Mouse (Mus musculus) kidney, embryonic 14.5 days (tissue): ENCODE results near the gene Slc7a7. TPM values are rescaled to one million over a fixed set of nuclear protein-coding genes. Genes with fewer than 3 reads are reported as not detected.

ENCODE experiments used
- ATAC-seq: fragments of 200-750 bp; cut with Nextera tagmentation; 2 replicates; pipeline ENCODE4 v1.8.0; 2017; ENCODE audit warnings: moderate number of reproducible peaks, mild to moderate bottlenecking, moderate TSS enrichment, moderate library complexity; ENCODE audit not compliant: low FRiP score, low TSS enrichment
- H3K27ac ChIP-seq: fragments of 300-500 bp; sonication (generic); 2 replicates; pipeline ENCODE4 v1.5.1; 2014; ENCODE audit warnings: low read depth, mild to moderate bottlenecking, low read length, moderate library complexity, mixed read lengths
- H3K27me3 ChIP-seq: fragments of 300-500 bp; sonication (generic); 2 replicates; pipeline ENCODE4 v1.6.1; 2014; ENCODE audit warnings: mild to moderate bottlenecking, low read length; ENCODE audit not compliant: control insufficient read depth, insufficient read depth
- H3K36me3 ChIP-seq: fragments of 300-500 bp; sonication (generic); 2 replicates; pipeline ENCODE4 v1.6.1; 2014; ENCODE audit warnings: low read length, mixed read lengths; ENCODE audit not compliant: control insufficient read depth, insufficient read depth
- H3K4me1 ChIP-seq: fragments of 300-500 bp; sonication (generic); 2 replicates; pipeline ENCODE4 v1.6.1; 2014; ENCODE audit warnings: low read length, mixed read lengths; ENCODE audit not compliant: control insufficient read depth, insufficient read depth
- H3K4me2 ChIP-seq: fragments of 300-500 bp; sonication (generic); replicated peaks from 2 replicates; pipeline ENCODE4 v1.6.1; 2014; ENCODE audit warnings: low read depth, mild to moderate bottlenecking, low read length
- H3K4me3 ChIP-seq: fragments of 300-500 bp; sonication (generic); 2 replicates; pipeline ENCODE4 v1.5.1; 2014; ENCODE audit warnings: mild to moderate bottlenecking, low read length
- H3K9ac ChIP-seq: fragments of 300-500 bp; sonication (generic); 2 replicates; pipeline ENCODE4 v1.6.1; 2014; ENCODE audit warnings: low read depth, mild to moderate bottlenecking, low read length, moderate library complexity
- H3K9me3 ChIP-seq: fragments of 300-500 bp; sonication (generic); 2 replicates; pipeline ENCODE4 v1.6.1; 2016; ENCODE audit warnings: low read length; ENCODE audit not compliant: control insufficient read depth
- WGBS: fragments of 180-500 bp; shearing (Covaris S2); extraction: QIAGEN DNeasy Blood & Tissue Kit; methylation state at CpG from one replicate; pipeline ENCODE4 v1.1.7; 2014; 5-methylcytosine and 5-hydroxymethylcytosine counted together
- polyA plus RNA-seq: library from polyadenylated mRNA; unstranded; fragments of >200 nt; fragmentation: Nextera tagmentation; extraction: Ambion mirVana; gene quantifications from 2 replicates; pipeline ENCODE4 v1.2.1, GENCODE M21; 2014

The Slc7a7 gene
- polyA plus RNA-seq, 1 experiment from 2014 or later = 9.6 TPM

DNA sequence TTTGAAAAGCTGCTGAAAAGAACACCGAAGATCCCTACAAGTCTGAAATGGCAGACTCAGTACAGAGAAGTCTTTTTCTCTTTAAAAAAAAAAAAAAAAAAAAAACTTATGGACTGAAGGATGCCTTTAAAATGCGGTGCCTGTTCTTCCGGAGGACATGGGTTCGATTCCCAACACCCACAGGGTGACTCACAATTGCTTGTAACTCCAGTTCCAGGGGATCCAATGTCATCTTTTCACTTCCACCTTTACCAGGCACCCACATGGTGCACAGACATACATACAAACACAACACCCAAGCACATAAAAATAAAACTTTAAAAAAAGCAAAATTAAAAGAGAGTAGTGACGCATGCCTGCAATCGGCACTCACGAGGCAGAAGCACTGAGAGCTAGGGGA is 10.1 kb upstream of the Slc7a7 start:
- 94% methylated on average over 7 of the region's 7 CpGs for WGBS
- peaks cover 16% of the 10 kb centered on the region for H3K36me3 ChIP-seq
- peaks cover 28% of the 10 kb centered on the region for H3K4me1 ChIP-seq
- no peaks in the 10 kb centered on the region for H3K9me3 ChIP-seq
- peak overlapping the region; percentile 72; the same call in 1 of the 2 replicates for H3K9ac ChIP-seq
- no peaks in the 10 kb centered on the region for H3K27me3 ChIP-seq
- H3K4me2 ChIP-seq = peak overlapping the region; percentile 54
- no peak for ATAC-seq
- peak overlapping the region; percentile 67; the same call in 1 of the 2 replicates for H3K4me3 ChIP-seq
- H3K27ac ChIP-seq = no peak overlapping the region

GRCm38 (mm10) chr14:54426689-54427398 is 9.3 kb upstream of the Slc7a7 start, which contains the start of gene Mrpl52:
Mrpl52 (plus strand) TSS chr14:54426909.
- H3K9ac ChIP-seq = peak within 1 kb of the TSS; percentile 72
- peak within 1 kb of the TSS; percentile 85 for H3K27ac ChIP-seq
- H3K36me3 ChIP-seq = peaks cover 16% of the 10 kb centered on the region
- H3K4me2 ChIP-seq = peak within 1 kb of the TSS; percentile 54
- no peaks in the 10 kb centered on the region for H3K27me3 ChIP-seq
- peaks cover 26% of the 10 kb centered on the region for H3K4me1 ChIP-seq
- peak; percentile 75 for ATAC-seq
- peak within 1 kb of the TSS; percentile 67 for H3K4me3 ChIP-seq
- H3K9me3 ChIP-seq = no peaks in the 10 kb centered on the region
- under 1% methylated on average over 47 of the region's 48 CpGs for WGBS

DNA sequence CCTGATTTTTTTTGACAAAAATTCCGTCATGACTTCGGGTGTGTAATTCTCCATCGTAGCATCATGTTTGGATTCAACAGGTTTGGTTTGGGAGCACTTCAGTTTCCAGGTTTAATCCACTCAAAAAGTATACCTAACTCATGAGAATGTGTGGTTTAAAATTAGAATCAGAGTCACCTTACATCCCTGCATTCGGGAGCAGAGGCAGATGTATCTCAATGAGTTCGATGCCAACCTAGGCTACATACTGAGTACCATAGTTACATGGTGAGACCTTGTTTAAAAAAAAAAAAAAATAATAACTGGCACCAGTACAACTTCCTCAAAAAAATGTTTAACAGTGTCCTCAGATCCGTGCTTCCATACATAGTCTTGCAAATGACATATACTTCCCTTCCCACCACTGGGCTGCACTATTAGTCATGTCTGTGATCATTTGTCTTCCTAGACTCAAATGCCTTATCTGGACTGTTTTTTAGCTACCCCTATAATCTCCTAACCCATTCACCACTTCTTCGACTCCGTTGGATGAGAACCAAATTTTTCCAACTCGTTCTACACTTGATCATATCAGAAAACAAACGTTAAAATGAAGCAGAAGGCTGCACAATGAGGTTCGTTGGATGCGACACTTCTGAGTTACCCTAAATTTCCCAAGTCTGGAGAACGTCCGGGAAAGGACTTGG is 8.6 kb upstream of the Slc7a7 start:
- Histone ChIP-seq H3K27me3 (no peaks in the 10 kb centered on the region), H3K27ac (peak overlapping the region; percentile 85), H3K9me3 (no peaks in the 10 kb centered on the region), H3K4me1 (peaks cover 26% of the 10 kb centered on the region), H3K9ac (peak overlapping the region; percentile 72), H3K4me2 (peak overlapping the region; percentile 54), H3K4me3 (peak overlapping the region; percentile 67), H3K36me3 (peaks cover 16% of the 10 kb centered on the region)
- WGBS = 32% methylated on average over 14 of the region's 14 CpGs
- ATAC-seq = no peak

GRCm38 (mm10) chr14:54425540-54425939 is 8.0 kb upstream of the Slc7a7 start:
- H3K27ac ChIP-seq = no peak overlapping the region

DNA sequence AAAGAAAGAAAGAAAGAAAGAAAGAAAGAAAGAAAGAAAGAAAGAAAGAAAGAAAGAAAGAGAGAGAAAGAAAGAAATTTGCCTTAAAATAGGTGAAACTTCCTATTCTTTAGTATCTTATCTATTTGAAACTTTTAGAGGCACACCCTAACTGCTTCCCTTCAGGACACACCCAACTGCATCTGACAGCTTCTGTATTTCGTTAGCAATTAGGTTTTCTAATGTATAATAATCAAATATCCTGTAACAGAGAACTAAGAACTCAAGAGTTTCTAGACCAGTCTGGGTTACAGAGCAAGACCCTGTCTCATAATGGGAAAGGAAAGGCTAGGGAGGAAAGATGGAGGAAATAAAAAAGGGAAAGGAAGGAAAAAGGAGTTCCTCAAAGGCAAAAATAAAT is 7.1 kb upstream of the Slc7a7 start:
- 85% methylated on average over 1 of the region's 1 CpGs for WGBS
- H3K9me3 ChIP-seq = no peaks in the 10 kb centered on the region
- no peaks in the 10 kb centered on the region for H3K27me3 ChIP-seq

More at GRCm38 (mm10) chr14:54425540-54425939, 8.0 kb upstream of the Slc7a7 start:
- no peak overlapping the region for H3K9ac ChIP-seq
- ATAC-seq = no peak
- H3K9me3 ChIP-seq = no peaks in the 10 kb centered on the region
- WGBS = 91% methylated on average over 1 of the region's 1 CpGs
- H3K27me3 ChIP-seq = no peaks in the 10 kb centered on the region
- peaks cover 24% of the 10 kb centered on the region for H3K4me1 ChIP-seq
- peaks cover 16% of the 10 kb centered on the region for H3K36me3 ChIP-seq
- no peak overlapping the region; the same call in 1 of the 2 replicates for H3K4me3 ChIP-seq
- peak overlapping the region; percentile 54; the same call in 1 of the 2 replicates for H3K4me2 ChIP-seq

DNA sequence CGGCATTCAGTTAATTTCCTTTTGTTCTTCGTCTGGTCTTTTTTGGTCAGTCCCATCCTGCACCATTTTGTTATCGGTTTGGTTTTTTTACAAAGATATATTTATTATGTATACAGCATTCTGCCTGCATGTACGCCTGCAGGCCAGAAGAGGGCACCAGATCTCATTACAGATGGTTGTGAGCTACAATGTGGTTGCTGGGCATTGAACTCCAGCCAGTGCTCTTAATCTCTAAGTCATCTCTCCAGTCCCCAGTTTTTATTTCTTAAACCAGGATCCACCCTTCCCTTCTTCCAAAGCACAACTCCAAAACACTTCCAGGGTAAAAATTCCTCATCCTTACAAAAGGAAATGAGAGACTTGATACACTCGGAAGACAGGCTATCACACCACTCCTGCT is 5.8 kb upstream of the Slc7a7 start:
- WGBS = 64% methylated on average over 5 of the region's 5 CpGs
- Histone ChIP-seq H3K4me2 (no peak overlapping the region), H3K9ac (no peak overlapping the region), H3K27me3 (no peaks in the 10 kb centered on the region), H3K36me3 (peaks cover 2% of the 10 kb centered on the region; the same call in 1 of the 2 replicates), H3K9me3 (no peaks in the 10 kb centered on the region), H3K4me1 (peaks cover 10% of the 10 kb centered on the region; the same call in 1 of the 2 replicates), H3K27ac (no peak overlapping the region), H3K4me3 (no peak overlapping the region)
- ATAC-seq = no peak

More for the DNA sequence above, 7.1 kb upstream of the Slc7a7 start:
- Histone ChIP-seq H3K4me3 (no peak overlapping the region), H3K4me2 (no peak overlapping the region), H3K27ac (no peak overlapping the region), H3K36me3 (peaks cover 12% of the 10 kb centered on the region; the same call in 1 of the 2 replicates), H3K4me1 (peaks cover 15% of the 10 kb centered on the region), H3K9ac (no peak overlapping the region)
- ATAC-seq = no peak

- H3K4me1 ChIP-seq = peaks cover 9% of the 10 kb centered on the region; the same call in 1 of the 2 replicates
- no peaks in the 10 kb centered on the region for H3K9me3 ChIP-seq
- ATAC-seq = no peak
- no peaks in the 10 kb centered on the region for H3K36me3 ChIP-seq
- no peak overlapping the region for H3K4me3 ChIP-seq
- H3K27ac ChIP-seq = no peak overlapping the region
- H3K9ac ChIP-seq = no peak overlapping the region
- H3K4me2 ChIP-seq = no peak overlapping the region
- WGBS = 64% methylated on average over 2 of the region's 2 CpGs
- H3K27me3 ChIP-seq = no peaks in the 10 kb centered on the region
Measured at GRCm38 (mm10) chr14:54421014-54421413, 3.4 kb upstream of the Slc7a7 start.

DNA sequence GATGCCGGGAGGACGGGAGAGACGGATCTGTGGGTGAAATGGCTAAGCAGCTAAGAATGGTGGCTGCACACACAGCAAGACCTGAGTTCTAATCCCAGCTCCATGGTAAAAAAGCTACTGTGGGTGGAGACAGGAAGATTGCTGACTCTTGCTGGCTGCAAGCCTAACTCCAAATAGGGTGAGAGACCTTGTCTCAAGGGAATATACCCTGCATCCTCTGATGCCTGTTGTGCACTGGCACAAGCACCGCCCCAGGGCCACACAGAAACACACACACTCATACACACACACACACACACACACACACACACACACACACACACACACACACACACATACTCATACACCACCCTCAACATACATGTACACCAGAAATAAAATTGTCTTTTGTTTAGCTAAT is 750 bp downstream of the Slc7a7 start:
- H3K4me2 ChIP-seq = no peak overlapping the region
- no peak overlapping the region for H3K27ac ChIP-seq
- no peaks in the 10 kb centered on the region for H3K27me3 ChIP-seq
- 84% methylated on average over 4 of the region's 4 CpGs for WGBS
- no peak overlapping the region for H3K9ac ChIP-seq
- H3K9me3 ChIP-seq = no peaks in the 10 kb centered on the region
- peaks cover 20% of the 10 kb centered on the region for H3K4me1 ChIP-seq
- no peak overlapping the region for H3K4me3 ChIP-seq
- no peaks in the 10 kb centered on the region for H3K36me3 ChIP-seq
- no peak for ATAC-seq
